Mouse (Mus musculus) stomach, postnatal 0 days (tissue): ENCODE data around the gene Six5.

Source experiments
- CTCF ChIP-seq: IDR thresholded peaks from 2 replicates; pipeline ENCODE4 v1.5.1; 2016; ENCODE audit warnings: antibody characterized with exemption, low read depth, mild to moderate bottlenecking, moderate library complexity
- EP300 ChIP-seq: optimal IDR thresholded peaks from 2 replicates; pipeline ENCODE3; 2016; ENCODE audit warnings: antibody characterized with exemption

GRCm38 (mm10) chr7:19136673-19137334, 42.4 kb downstream of the Six5 start:
- TF ChIP-seq EP300 (no peak), CTCF (no peak)
